Mouse (Mus musculus): ENCODE data around the gene Srgap3. TPM values are rescaled to one million over a fixed set of nuclear protein-coding genes. Genes with fewer than 3 reads are reported as not detected.

The Srgap3 gene
- total and polyA plus RNA-seq, 2 experiments from 2014 or later = 21.2 to 56.7 TPM

- Histone ChIP-seq H3K4me3 (ENCODE audit: low read depth, low read length) (no peak overlapping the region), H3K36me3 (ENCODE audit: insufficient read depth) (no peaks in the 10 kb centered on the region), H3K27ac (ENCODE audit: low read depth, low read length) (0 out of 2 replicates have a peak overlapping the region, but pooled peaks have one; percentile 69), H3K4me2 (ENCODE audit: low read depth) (no peak overlapping the region), H3K9ac (no peak overlapping the region), H3K4me1 (ENCODE audit: insufficient read depth) (peaks cover 42% of the 10 kb centered on the region), H3K27me3 (ENCODE audit: insufficient read depth, low read length) (no peaks in the 10 kb centered on the region), H3K9me3 (ENCODE audit: low read length) (no peaks in the 10 kb centered on the region)
- ATAC-seq = peak; percentile 37
- WGBS = 21% methylated on average over 5 of the region's 5 CpGs
- peak; percentile 69 for DNase-seq
- no peak for TF ChIP-seq CTCF (IDR thresholded peaks at IDR 0.05; ENCODE audit: low read depth)
Observed at GRCm38 (mm10) chr6:112927341-112927740, 19.7 kb downstream of the Srgap3 start.

- Histone ChIP-seq H3K9me3 (ENCODE audit: low read length) (no peaks in the 10 kb centered on the region), H3K4me3 (ENCODE audit: low read depth, low read length) (no peak overlapping the region), H3K27me3 (ENCODE audit: insufficient read depth, low read length) (no peaks in the 10 kb centered on the region), H3K27ac (ENCODE audit: low read depth, low read length) (peak overlapping the region; percentile 69), H3K36me3 (ENCODE audit: insufficient read depth) (no peaks in the 10 kb centered on the region), H3K4me1 (ENCODE audit: insufficient read depth) (peaks cover 42% of the 10 kb centered on the region), H3K9ac (no peak overlapping the region), H3K4me2 (ENCODE audit: low read depth) (peak overlapping the region; percentile 17)
- WGBS = 52% methylated on average over 5 of the region's 5 CpGs
- ATAC-seq = no peak
- no peak for TF ChIP-seq CTCF (IDR thresholded peaks at IDR 0.05; ENCODE audit: low read depth)
- DNase-seq = peak; percentile 67
Observed at GRCm38 (mm10) chr6:112926011-112926410, 21.1 kb downstream of the Srgap3 start.

GRCm38 (mm10) chr6:112925234-112925975 lies 21.7 kb downstream of the Srgap3 start:
- 51% methylated on average over 11 of the region's 11 CpGs for WGBS
- no peak overlapping the region for H3K9ac ChIP-seq
- H3K9me3 ChIP-seq (ENCODE audit: low read length) = no peaks in the 10 kb centered on the region
- peak overlapping the region; percentile 17 for H3K4me2 ChIP-seq (ENCODE audit: low read depth)
- H3K4me3 ChIP-seq (ENCODE audit: low read depth, low read length) = no peak overlapping the region
- peaks cover 42% of the 10 kb centered on the region for H3K4me1 ChIP-seq (ENCODE audit: insufficient read depth)
- no peaks in the 10 kb centered on the region for H3K36me3 ChIP-seq (ENCODE audit: insufficient read depth)
- peak overlapping the region; percentile 69 for H3K27ac ChIP-seq (ENCODE audit: low read depth, low read length)
- TF ChIP-seq CTCF (IDR thresholded peaks at IDR 0.05; ENCODE audit: low read depth) = no peak
- H3K27me3 ChIP-seq (ENCODE audit: insufficient read depth, low read length) = no peaks in the 10 kb centered on the region
- ATAC-seq = peak; percentile 21; the same call in 1 of the 2 replicates
- no peak for DNase-seq

DNA sequence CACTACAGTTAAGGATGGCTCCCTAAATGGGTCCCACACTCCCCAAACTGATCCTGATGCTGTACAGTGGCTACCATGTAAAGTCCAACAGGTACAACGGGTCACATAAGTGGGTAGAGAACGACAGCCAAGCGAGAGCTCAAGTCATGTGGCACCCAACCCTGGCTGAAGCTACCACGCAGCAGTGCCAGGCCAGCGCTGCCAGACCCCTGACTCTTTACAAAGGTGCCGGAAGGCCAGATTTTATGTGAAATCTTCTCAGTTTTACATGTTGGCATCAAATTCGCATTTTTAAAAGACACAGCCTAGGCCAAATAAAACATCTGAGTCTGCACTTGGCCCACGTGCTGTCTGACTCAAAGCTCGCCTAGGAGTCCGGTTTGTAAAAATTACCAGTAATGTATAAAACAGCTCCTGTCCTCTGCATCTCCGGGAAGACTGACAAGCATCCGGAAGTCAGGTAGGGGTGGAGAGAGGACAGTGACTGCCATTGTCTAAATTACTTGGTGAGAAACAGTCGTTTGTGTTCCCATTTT lies 22.4 kb downstream of the Srgap3 start:
- H3K9me3 ChIP-seq (ENCODE audit: low read length) = no peaks in the 10 kb centered on the region
- H3K4me1 ChIP-seq (ENCODE audit: insufficient read depth) = peaks cover 37% of the 10 kb centered on the region
- TF ChIP-seq CTCF (IDR thresholded peaks at IDR 0.05; ENCODE audit: low read depth) = no peak
- H3K36me3 ChIP-seq (ENCODE audit: insufficient read depth) = no peaks in the 10 kb centered on the region
- no peak for DNase-seq
- ATAC-seq = peak; percentile 23; the same call in 1 of the 2 replicates
- H3K9ac ChIP-seq = no peak overlapping the region
- H3K4me3 ChIP-seq (ENCODE audit: low read depth, low read length) = no peak overlapping the region
- WGBS = 42% methylated on average over 13 of the region's 13 CpGs
- H3K27ac ChIP-seq (ENCODE audit: low read depth, low read length) = peak overlapping the region; percentile 69
- H3K4me2 ChIP-seq (ENCODE audit: low read depth) = peak overlapping the region; percentile 17
- no peaks in the 10 kb centered on the region for H3K27me3 ChIP-seq (ENCODE audit: insufficient read depth, low read length)

DNA sequence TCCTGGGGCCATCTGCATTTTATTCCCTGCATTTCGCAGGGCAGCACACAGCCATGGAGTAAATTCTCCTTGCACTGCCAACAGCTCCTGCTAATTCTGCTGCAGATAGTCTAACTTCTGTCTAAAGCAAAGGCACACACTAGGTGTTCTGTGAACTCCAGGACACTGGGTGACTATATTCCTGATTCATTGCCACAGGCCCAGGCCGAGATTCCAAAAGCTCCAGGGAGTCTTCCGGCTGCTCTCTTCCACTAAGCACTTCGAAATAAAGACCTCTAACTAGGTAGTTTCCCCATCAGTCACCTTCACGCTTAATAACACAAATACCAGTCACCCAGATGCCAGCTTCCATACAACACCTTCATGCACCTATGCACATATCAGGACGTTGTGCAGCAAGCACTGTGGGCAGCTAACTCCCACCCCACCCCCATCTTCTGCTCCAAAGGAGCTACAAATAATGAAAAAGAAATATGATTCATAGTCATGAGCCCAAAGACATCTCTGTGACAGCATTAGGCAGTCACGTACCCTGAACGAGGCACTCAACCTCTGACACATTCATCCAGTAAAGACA lies 26.4 kb downstream of the Srgap3 start:
- 79% methylated on average over 8 of the region's 8 CpGs for WGBS
- no peak overlapping the region for H3K4me2 ChIP-seq (ENCODE audit: low read depth)
- no peak overlapping the region for H3K9ac ChIP-seq
- H3K4me1 ChIP-seq (ENCODE audit: insufficient read depth) = peaks cover 16% of the 10 kb centered on the region
- peaks cover 9% of the 10 kb centered on the region for H3K36me3 ChIP-seq (ENCODE audit: insufficient read depth)
- H3K27ac ChIP-seq (ENCODE audit: low read depth, low read length) = no peak overlapping the region
- ATAC-seq (no peak), DNase-seq (no peak)
- TF ChIP-seq CTCF (IDR thresholded peaks at IDR 0.05; ENCODE audit: low read depth) = no peak
- no peaks in the 10 kb centered on the region for H3K27me3 ChIP-seq (ENCODE audit: insufficient read depth, low read length)
- no peaks in the 10 kb centered on the region for H3K9me3 ChIP-seq (ENCODE audit: low read length)
- no peak overlapping the region for H3K4me3 ChIP-seq (ENCODE audit: low read depth, low read length)

DNA sequence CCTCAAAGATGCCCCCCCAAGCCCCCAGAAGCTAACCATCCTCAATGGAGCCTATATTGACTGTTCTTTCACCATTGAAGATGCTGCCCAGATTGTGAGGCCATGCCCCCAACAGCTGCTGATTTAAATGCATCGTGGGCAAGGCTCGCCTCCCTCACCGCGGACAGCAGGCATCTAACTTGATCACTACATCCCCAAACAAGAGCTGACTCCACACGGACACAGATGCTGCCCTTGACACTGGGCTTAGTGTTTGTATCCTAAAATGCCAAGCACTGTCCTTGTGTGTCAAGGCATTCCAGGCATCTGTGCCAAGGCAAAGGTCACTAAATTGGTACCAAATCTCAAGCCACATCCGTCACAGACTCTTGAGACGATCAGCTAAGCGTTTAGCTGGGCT lies 29.3 kb downstream of the Srgap3 start:
- H3K36me3 ChIP-seq (ENCODE audit: insufficient read depth) = peaks cover 9% of the 10 kb centered on the region
- no peak overlapping the region for H3K4me2 ChIP-seq (ENCODE audit: low read depth)
- TF ChIP-seq CTCF (IDR thresholded peaks at IDR 0.05; ENCODE audit: low read depth) = no peak
- 87% methylated on average over 8 of the region's 8 CpGs for WGBS
- H3K9ac ChIP-seq = no peak overlapping the region
- no peaks in the 10 kb centered on the region for H3K9me3 ChIP-seq (ENCODE audit: low read length)
- no peak overlapping the region for H3K27ac ChIP-seq (ENCODE audit: low read depth, low read length)
- no peaks in the 10 kb centered on the region for H3K4me1 ChIP-seq (ENCODE audit: insufficient read depth)
- no peaks in the 10 kb centered on the region for H3K27me3 ChIP-seq (ENCODE audit: insufficient read depth, low read length)
- ATAC-seq (no peak), DNase-seq (no peak)
- H3K4me3 ChIP-seq (ENCODE audit: low read depth, low read length) = no peak overlapping the region

GRCm38 (mm10) chr6:112916243-112916642 lies 30.8 kb downstream of the Srgap3 start:
- H3K4me1 ChIP-seq (ENCODE audit: insufficient read depth) = no peaks in the 10 kb centered on the region
- H3K27ac ChIP-seq (ENCODE audit: low read depth, low read length) = no peak overlapping the region
- H3K9ac ChIP-seq = no peak overlapping the region
- no peak for DNase-seq
- ATAC-seq = no peak
- H3K36me3 ChIP-seq (ENCODE audit: insufficient read depth) = peaks cover 9% of the 10 kb centered on the region
- no peaks in the 10 kb centered on the region for H3K9me3 ChIP-seq (ENCODE audit: low read length)
- no peak overlapping the region for H3K4me2 ChIP-seq (ENCODE audit: low read depth)
- no peak overlapping the region for H3K4me3 ChIP-seq (ENCODE audit: low read depth, low read length)
- TF ChIP-seq CTCF (IDR thresholded peaks at IDR 0.05; ENCODE audit: low read depth) = no peak
- 96% methylated on average over 2 of the region's 2 CpGs for WGBS
- H3K27me3 ChIP-seq (ENCODE audit: insufficient read depth, low read length) = no peaks in the 10 kb centered on the region
